Mouse (Mus musculus) adrenal gland, adult 10 weeks (tissue): ENCODE measurements around the gene Zkscan17. TPM values are rescaled to one million over a fixed set of nuclear protein-coding genes. Genes with fewer than 3 reads are reported as not detected.

Experiments used
- polyA plus RNA-seq: library from polyadenylated mRNA; stranded (reverse); fragments of 350-450 nt; fragmentation: Illumina TruSeq; extraction: RNeasy Lipid Tissue Mini Kit (QIAGEN cat#74804); gene quantifications from one replicate; pipeline ENCODE4 v1.2.3, GENCODE M21; 2014; ENCODE audit warnings: low read depth, low replicate concordance

Zkscan17 gene
- polyA plus RNA-seq: 2.8 TPM

DNA sequence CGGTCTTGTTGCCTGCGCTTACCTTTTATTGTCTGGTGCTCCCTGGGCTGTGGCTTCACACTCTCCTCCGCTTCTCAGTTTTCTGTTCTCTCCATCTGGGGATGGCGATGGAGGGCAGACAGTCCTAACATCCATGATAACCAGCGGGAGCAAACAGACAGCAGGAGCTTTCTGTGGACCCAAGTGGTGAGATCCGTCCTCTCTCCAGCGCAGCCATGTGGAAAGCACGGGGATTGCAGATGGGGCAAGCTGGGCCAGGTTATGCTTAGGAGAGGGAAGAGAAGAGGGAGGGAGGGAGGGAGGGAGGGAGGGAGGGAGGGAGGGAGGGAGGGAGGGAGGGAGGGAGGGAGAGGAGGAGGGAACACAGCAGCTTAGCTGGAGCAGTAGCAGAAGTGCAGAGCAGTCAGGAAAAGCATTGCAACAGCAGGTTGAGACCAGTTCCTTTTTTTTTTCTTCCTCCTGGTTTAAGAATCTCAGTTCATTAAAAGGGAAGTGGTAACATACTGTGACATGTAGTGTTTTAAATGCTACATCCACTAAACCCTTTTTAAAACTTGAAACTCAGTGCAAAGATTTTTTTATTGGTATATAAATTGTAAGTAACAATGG lies at the start of gene Zkscan17:
Gene Zkscan17 (minus strand): TSS at position 280 of the 609 bp plus-strand sequence.

DNA sequence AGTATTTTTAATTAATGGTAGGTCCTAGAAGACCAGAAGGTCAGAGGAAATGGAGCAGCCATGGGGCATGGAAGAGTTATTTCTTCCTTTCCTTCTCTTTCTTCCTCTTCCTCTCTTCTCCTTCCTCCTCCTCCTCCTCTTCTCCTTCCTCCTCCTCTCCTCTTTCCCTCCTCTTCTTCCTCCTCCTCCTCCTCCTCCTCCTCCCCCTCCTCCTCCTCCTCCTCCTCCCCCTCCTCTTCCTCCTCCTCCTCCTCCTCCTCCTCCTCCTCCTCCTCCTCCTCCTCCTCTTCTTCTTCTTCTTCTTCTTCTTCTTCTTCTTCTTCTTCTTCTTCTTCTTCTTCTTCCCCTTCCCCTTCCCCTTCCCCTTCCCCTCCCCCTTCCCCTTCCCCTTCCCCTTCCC lies 49.6 kb upstream of the Zkscan17 start, which contains the start of gene Olfr222:
Gene Olfr222 (minus strand): TSS at position 101 of the 400 bp plus-strand sequence.

DNA sequence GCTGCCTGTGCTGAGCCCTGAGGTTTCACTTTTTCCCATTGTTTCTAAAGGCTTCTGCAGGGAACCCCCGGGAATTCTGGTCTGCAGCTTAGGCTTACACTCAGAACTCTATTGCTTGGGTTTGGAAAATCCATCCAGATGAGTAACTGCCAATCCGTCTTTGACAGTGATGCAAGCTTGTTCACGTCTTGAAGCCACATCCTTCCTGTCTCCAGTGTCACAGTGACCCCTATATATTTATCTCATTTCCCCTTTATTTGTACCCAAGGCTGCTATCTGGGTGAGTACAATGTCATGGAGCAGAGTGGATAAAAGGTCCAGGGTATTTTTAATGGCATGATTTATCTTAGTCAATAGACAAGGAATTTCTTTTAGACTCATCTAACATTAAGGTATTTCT lies 14.8 kb upstream of the Zkscan17 start, which contains the start of gene Nlrp3:
Gene Nlrp3 (plus strand): TSS at position 245 of the 400 bp plus-strand sequence.

DNA sequence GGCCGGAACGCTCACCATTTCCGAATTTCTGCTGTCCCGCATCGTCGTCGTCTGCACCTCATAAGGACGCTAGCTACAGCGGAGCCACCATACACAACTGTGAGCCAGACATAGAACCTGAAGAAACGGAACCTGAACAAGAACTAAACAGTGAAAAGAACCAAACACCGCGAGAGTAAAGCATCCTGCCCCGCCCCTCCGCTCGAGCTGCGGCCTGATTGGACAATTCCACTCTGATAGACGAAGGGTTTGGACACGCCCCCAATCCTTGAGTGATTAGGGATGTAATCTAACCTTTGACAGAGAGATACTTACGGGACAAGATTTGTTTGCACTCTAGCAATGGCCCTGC lies 54.2 kb downstream of the Zkscan17 start, which contains the start of gene Zfp867:
Gene Zfp867 (minus strand): TSS at position 149 of the 352 bp plus-strand sequence.

GRCm38 (mm10) chr11:59451086-59451485 lies 75.5 kb downstream of the Zkscan17 start, which contains the start of gene Snap47:
Gene Snap47, minus strand, starts transcription at chr11:59451186.

DNA sequence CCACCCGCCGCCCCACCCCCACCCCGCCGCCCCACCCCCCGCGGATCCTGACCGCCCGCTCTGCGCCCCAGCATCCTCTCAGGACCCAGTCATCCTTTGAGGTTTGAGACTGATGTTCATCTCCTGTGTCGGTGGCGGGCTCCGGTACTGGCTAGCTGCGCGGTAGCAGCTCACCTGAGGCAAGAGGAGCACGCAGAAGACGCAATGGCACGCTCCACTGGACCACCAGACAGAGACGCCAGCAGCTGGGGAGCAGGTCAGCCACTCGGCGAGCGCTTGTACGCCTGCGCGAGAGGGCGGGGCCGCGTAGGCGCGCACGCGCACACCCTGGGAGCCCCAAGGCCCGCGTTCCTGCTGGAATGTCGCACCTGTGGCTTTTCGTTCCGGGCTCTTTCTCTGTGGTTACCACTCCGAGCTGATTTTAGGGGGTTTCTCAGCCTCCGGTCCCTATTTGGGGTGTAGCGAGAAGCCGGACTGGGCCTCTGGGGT lies 76.8 kb downstream of the Zkscan17 start, which contains the start of gene Jmjd4:
Gene Jmjd4 (plus strand): TSS at position 305 of the 489 bp plus-strand sequence.

Other genes starting within 250 kb of the Zkscan17 start
- gene Wnt3a, start 236.0 kb downstream of the Zkscan17 start, polyA plus RNA-seq: not detected
- gene Wnt9a, start 219.8 kb downstream of the Zkscan17 start, polyA plus RNA-seq: 0.52 TPM
- not detected for gene Prss38, start 151.1 kb downstream of the Zkscan17 start, polyA plus RNA-seq
- gene Jmjd4, start 76.7 kb downstream of the Zkscan17 start, polyA plus RNA-seq: 11.6 TPM
- 56.9 TPM for gene Snap47, start 75.6 kb downstream of the Zkscan17 start, polyA plus RNA-seq
- 11.1 TPM for gene Zfp867, start 54.3 kb downstream of the Zkscan17 start, polyA plus RNA-seq
- gene Nlrp3, start 14.8 kb upstream of the Zkscan17 start, polyA plus RNA-seq: 0.17 TPM
- not detected for gene Olfr222, start 49.5 kb upstream of the Zkscan17 start, polyA plus RNA-seq
- gene Olfr223, start 66.5 kb upstream of the Zkscan17 start, polyA plus RNA-seq: not detected
- 25.6 TPM for gene Mprip, start 134.6 kb upstream of the Zkscan17 start, polyA plus RNA-seq